Mouse (Mus musculus) adrenal gland, adult 18-20 months (tissue): ENCODE data around the gene Rrp1b. TPM values are rescaled to one million over a fixed set of nuclear protein-coding genes. Genes with fewer than 3 reads are reported as not detected.
A peak's percentile ranks its signal among the peaks of the same experiment; 100 is the strongest.
"Not testable (repeated sequence)": the region's sequence is repeated elsewhere in the genome, so short reads cannot be mapped to it uniquely, and the experiment has no call there.

Source experiments
- DNase-seq, 2 experiments: peaks; one replicate each; pipeline ENCODE4 v3.0.0; 2021 to 2022; ENCODE audit warnings: low spot score in 2 of 2
- total RNA-seq, 2 experiments: library from RNA; stranded (reverse); gene quantifications; 1 replicate in 1 of 2; 2 replicates in 1 of 2; pipeline ENCODE4 v1.2.3; 2021

Rrp1b gene
- total RNA-seq, 2 experiments from 2014 or later = 26.0 to 29.9 TPM

GRCm38 (mm10) chr17:32083351-32083750 lies 47.5 kb downstream of the Rrp1b start:
- DNase-seq = no peak

- DNase-seq = no peak
Observed at GRCm38 (mm10) chr17:32087069-32087468, 51.2 kb downstream of the Rrp1b start.

GRCm38 (mm10) chr17:32091032-32091363 lies 55.1 kb downstream of the Rrp1b start:
- no peak for DNase-seq

- peak; percentile 74 to 77 for DNase-seq
Observed at GRCm38 (mm10) chr17:32091364-32092240, 55.7 kb downstream of the Rrp1b start.

GRCm38 (mm10) chr17:32092241-32092619 lies 56.3 kb downstream of the Rrp1b start:
- DNase-seq = no peak

- DNase-seq = no peak
Observed at GRCm38 (mm10) chr17:32092895-32093294, 57.0 kb downstream of the Rrp1b start.

- DNase-seq = peak; percentile 20 to 27
Observed at GRCm38 (mm10) chr17:32097676-32098075, 61.8 kb downstream of the Rrp1b start.

- not testable (repeated sequence) for DNase-seq
Observed at GRCm38 (mm10) chr17:32098905-32099304, 63.0 kb downstream of the Rrp1b start.

- DNase-seq = no peak
Observed at GRCm38 (mm10) chr17:32099574-32099942, 63.7 kb downstream of the Rrp1b start.

GRCm38 (mm10) chr17:32099943-32100586 lies 64.2 kb downstream of the Rrp1b start:
- DNase-seq = peak; percentile 70 to 74

GRCm38 (mm10) chr17:32103054-32103453 lies 67.2 kb downstream of the Rrp1b start:
- peak in 1 of 2 experiments; percentile 42 for DNase-seq

- no peak for DNase-seq
Observed at GRCm38 (mm10) chr17:32106358-32106757, 70.5 kb downstream of the Rrp1b start.

GRCm38 (mm10) chr17:32107877-32108276 lies 72.0 kb downstream of the Rrp1b start:
- DNase-seq = no peak

- peak in 1 of 2 experiments; percentile 52 for DNase-seq
Observed at GRCm38 (mm10) chr17:32108320-32109011, 72.6 kb downstream of the Rrp1b start.

GRCm38 (mm10) chr17:32109201-32109940 lies 73.5 kb downstream of the Rrp1b start:
- DNase-seq = peak in 1 of 2 experiments; percentile 37

GRCm38 (mm10) chr17:32110424-32110823 lies 74.5 kb downstream of the Rrp1b start:
- peak in 1 of 2 experiments; percentile 62 for DNase-seq

- peak in 1 of 2 experiments; percentile 30 for DNase-seq
Observed at GRCm38 (mm10) chr17:32110980-32111780, 75.3 kb downstream of the Rrp1b start.
